ENCODE assay signal across 9 mouse cellular contexts in genomic region chr12:24097108-24097520, GRCm38 (mm10). TPM values are rescaled to one million over a fixed set of nuclear protein-coding genes. Genes with fewer than 3 reads are reported as not detected.
DNase-seq lines count a peak whose midpoint lies in the region; ATAC-seq lines count a peak whose summit lies in the region.
"Not testable (repeated sequence)": the region's sequence is repeated elsewhere in the genome, so short reads cannot be mapped to it uniquely, and the experiment has no call there.
"Had no signal": no experiment of that assay in that cellular context is flagged by ENCODE, and none has a peak within 500 bp of the region (broad histone marks: within the 10 kb centered on the region; RNA-seq: fewer than 3 reads in every experiment).

Gene 9030624G23Rik (minus strand): TSS chr12:24097246.

- not testable (repeated sequence) for H3K9me3 ChIP-seq in limb, embryonic 12.5 days; midbrain, embryonic 12.5 days

- not testable (repeated sequence) for H3K27me3 ChIP-seq in limb, embryonic 12.5 days; midbrain, embryonic 12.5 days

- H3K9ac ChIP-seq in limb, embryonic 12.5 days (replicated peaks), result peak within 1 kb of the TSS; percentile 70
- not testable (repeated sequence) for H3K9ac ChIP-seq in midbrain, embryonic 12.5 days (replicated peaks)

- H3K27ac ChIP-seq in limb, embryonic 12.5 days, result peak within 1 kb of the TSS; percentile 80
- H3K27ac ChIP-seq in midbrain, embryonic 12.5 days (replicated peaks), result not testable (repeated sequence)

- WGBS in limb, embryonic 12.5 days, result 4% methylated on average over 31 of the region's 39 CpGs
- 2% methylated on average over 38 of the region's 39 CpGs for WGBS in midbrain, embryonic 12.5 days

- peak within 1 kb of the TSS; percentile 51 for H3K4me3 ChIP-seq in limb, embryonic 12.5 days (replicated peaks)
- peak within 1 kb of the TSS; percentile 44 for H3K4me3 ChIP-seq in midbrain, embryonic 12.5 days

- H3K4me1 ChIP-seq in limb, embryonic 12.5 days (replicated peaks); midbrain, embryonic 12.5 days: not testable (repeated sequence)

- peak within 1 kb of the TSS; percentile 45 for H3K4me2 ChIP-seq in limb, embryonic 12.5 days
- peak within 1 kb of the TSS; percentile 42 for H3K4me2 ChIP-seq in midbrain, embryonic 12.5 days (replicated peaks)

- DNase-seq in cerebellum, postnatal 10 days, result peak; percentile 2 to 18
- DNase-seq in frontal cortex, postnatal 36 days (ENCODE audit: low spot score in 2 of 2), result peak; percentile 15 to 34
- DNase-seq in heart, postnatal 36 days, result peak; percentile 53 to 55
- peak; percentile 10 to 52 for DNase-seq in kidney, postnatal 25 days
- DNase-seq in right cerebral cortex, postnatal 4 days, result peak; percentile 33
- peak; percentile 60 for DNase-seq in yolk sac, embryonic 10.5 days (ENCODE audit: low spot score)

- not testable (repeated sequence) for ATAC-seq in limb, embryonic 12.5 days (ENCODE audit: insufficient number of reproducible peaks, insufficient read depth, low FRiP score, low TSS enrichment, low read depth); midbrain, embryonic 12.5 days (ENCODE audit: low FRiP score, low read depth)

- H3K36me3 ChIP-seq in limb, embryonic 12.5 days; midbrain, embryonic 12.5 days: not testable (repeated sequence)

- intact Hi-C loops in heart, postnatal 36 days (cut with DNase I), result not testable (repeated sequence)

RNA-seq across cellular contexts. Expression of gene 9030624G23Rik, which starts in this region (rescaled TPM):
- total RNA-seq in heart, postnatal 36 days (2021), result under 1 TPM; 0.60 to 0.67 TPM
- 3.9 and 4.3 TPM in 2 replicates for polyA plus RNA-seq in limb, embryonic 12.5 days (2016; fragmentation: Nextera tagmentation; extraction: Ambion mirVana)
- polyA plus RNA-seq in midbrain, embryonic 12.5 days (2016; fragmentation: Nextera tagmentation; extraction: Ambion mirVana), result 1.1 and 1.7 TPM in 2 replicates
- total RNA-seq: monocyte, adult 5-6 weeks had no signal

Comparison
In these comparisons a context has a peak if more than half of its experiments do, and no peak if none do; other contexts are left out.
1. Peak in DNase-seq in heart, postnatal 36 days; RNA of the gene not detected or under 1 TPM.
2. DNase-seq: peak in every context shown above with its lines; median percentile 60 in yolk sac, embryonic 10.5 days; 54 in heart, postnatal 36 days; 33 in right cerebral cortex, postnatal 4 days; 31 in kidney, postnatal 25 days; 24 in frontal cortex, postnatal 36 days; 10 in cerebellum, postnatal 10 days.